Mouse (Mus musculus) brain, adult 2 months (tissue): ENCODE measurements around the gene Cdh18.
A peak's percentile ranks its signal among the peaks of the same experiment; 100 is the strongest.

Experiments
- DNase-seq: peaks from one replicate; pipeline ENCODE4 v3.0.0; 2011; ENCODE audit warnings: low read depth, low spot score

Cdh18 gene

GRCm38 (mm10) chr15:23452098-23452625 lies 903.3 kb downstream of the Cdh18 start:
- DNase-seq, result peak; percentile 86

DNA sequence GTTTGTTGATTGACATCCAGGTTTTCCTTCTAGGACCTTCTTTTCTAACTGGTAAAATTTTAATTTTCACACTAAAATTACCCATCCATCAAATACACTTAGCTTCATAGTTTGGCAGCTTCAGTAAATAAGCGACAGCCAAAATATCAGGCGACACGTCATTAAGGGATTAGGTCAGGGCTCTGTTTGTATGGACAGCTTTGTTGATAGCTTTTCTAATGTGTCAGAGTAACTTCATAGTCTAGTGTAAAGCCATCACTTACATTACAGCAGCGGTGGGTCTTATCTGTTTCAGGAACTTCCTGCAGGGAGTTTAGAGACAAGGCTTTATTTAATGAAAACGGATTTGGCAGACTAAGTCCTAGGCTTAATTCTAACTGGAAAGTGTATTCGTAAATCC lies 904.5 kb downstream of the Cdh18 start:
- DNase-seq, result no peak

GRCm38 (mm10) chr15:23455344-23455743 lies 906.5 kb downstream of the Cdh18 start:
- DNase-seq, result peak; percentile 36

DNA sequence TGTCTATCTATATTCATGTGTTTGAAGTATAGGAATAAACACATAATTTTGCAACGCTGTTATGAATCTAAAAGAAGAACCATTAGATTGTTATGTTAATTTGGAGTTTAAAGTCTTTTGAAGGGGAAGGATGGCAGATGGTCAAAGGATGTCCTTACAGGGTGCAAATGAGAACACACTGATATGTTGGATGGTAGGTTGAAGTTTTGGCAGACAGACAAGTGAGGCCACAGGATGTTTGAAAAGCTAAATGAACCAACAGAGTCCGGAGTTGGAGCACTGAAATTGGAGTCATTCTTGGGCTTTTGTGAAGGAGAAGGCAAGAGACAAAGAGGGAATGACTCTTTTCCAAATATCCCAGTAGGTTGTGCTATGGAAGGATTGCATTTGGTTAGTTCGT lies 908.6 kb downstream of the Cdh18 start:
- DNase-seq, result peak; percentile 99

- DNase-seq, result no peak
Measured at GRCm38 (mm10) chr15:23470527-23471475, 922.0 kb downstream of the Cdh18 start.

DNA sequence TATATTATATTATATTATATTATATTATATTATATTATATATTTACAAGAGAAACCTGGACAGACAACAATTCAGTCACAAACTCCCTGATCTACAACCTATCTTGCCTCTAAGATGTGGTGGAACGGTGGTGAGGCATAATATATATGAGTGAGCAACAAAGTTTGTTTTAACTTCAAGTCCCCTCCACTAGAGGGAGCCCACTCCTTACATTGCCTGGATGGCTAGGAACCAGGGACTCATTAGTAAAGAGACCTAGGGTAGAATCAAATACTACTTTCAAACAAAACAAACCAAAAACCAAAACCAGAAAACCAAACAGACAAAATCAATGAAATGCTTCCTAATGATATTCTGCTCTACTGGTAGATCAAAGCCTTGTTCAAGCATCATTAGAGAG lies 937.5 kb downstream of the Cdh18 start:
- DNase-seq, result peak; percentile 66

DNA sequence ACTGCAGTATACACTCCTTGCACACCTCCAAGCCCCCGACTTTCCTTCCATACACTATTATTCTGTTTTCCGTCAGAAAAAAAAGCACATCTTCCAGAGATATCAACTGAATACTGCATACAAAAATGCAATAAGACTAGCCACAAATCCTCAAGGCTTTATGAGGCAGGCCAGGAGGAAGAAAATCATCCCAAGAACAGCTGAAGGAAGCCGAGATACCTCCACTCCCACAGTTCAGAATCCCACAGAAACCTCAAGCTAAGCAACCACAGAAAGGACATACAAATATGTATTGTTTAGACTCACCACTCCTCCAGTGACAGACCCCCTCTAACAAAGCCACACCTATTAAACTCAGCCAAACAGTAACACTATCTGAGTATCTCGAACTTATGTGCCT lies 957.7 kb downstream of the Cdh18 start:
- DNase-seq, result no peak

DNA sequence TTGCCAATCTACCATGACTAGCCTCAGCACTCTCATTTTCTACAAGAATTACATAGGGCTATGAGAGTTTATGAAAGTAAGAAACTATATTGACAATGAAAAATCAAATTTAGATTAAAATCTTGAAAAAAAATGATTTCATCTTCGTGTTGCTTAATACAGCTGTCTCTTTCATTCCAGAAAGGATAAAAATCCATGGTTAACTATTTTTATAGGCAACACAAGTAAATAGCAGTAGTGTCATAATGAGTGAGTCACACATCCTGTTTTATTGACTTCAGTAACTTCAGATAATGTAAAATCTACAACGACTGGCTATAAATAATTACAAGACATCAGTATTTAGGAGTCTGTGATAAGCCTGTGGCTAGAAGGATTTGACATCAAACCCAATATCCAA lies 960.9 kb downstream of the Cdh18 start:
- no peak for DNase-seq

- no peak for DNase-seq
Measured at GRCm38 (mm10) chr15:23515786-23516185, 967.0 kb downstream of the Cdh18 start.

- no peak for DNase-seq
Measured at GRCm38 (mm10) chr15:23518079-23518478, 969.3 kb downstream of the Cdh18 start.
